Mouse (Mus musculus) kidney, adult 10 weeks (tissue): ENCODE results near the gene Gm11034. TPM values are rescaled to one million over a fixed set of nuclear protein-coding genes. Genes with fewer than 3 reads are reported as not detected.

Experiments
- polyA plus RNA-seq: library from polyadenylated mRNA; stranded (reverse); fragments of 350-450 nt; fragmentation: Illumina TruSeq; extraction: RNeasy Lipid Tissue Mini Kit (QIAGEN cat#74804); gene quantifications from one replicate; pipeline ENCODE4 v1.2.3, GENCODE M21; 2014; ENCODE audit warnings: low read depth, low replicate concordance

Gene Gm11034
- not detected for polyA plus RNA-seq

DNA sequence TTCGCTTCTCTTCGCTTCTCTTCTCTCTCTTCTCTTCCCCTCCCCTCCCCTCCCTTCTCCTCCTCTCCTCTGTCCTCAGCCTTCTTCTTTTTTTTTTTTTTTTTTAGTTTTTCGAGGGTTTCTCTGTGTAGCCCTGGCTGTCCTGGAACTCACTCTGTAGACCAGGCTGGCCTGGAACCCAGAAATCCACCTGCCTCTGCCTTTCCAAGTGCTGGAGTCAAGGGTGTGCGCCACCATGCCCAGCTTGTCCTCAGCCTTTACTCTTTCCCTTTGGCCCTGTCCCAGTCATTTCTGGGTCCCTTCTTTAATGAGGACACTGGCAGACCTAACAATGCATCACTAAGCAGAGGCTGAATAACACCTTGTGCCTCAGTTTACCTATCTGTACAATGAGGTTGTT, at the start of gene Gm11034:
Gene Gm11034 (minus strand): TSS at position 101 of the 400 bp plus-strand sequence.

GRCm38 (mm10) chr8:72239499-72240402, 26.3 kb upstream of the Gm11034 start, which contains the start of gene Ap1m1:
TSS of gene Ap1m1 (plus strand) at chr8:72240018.

DNA sequence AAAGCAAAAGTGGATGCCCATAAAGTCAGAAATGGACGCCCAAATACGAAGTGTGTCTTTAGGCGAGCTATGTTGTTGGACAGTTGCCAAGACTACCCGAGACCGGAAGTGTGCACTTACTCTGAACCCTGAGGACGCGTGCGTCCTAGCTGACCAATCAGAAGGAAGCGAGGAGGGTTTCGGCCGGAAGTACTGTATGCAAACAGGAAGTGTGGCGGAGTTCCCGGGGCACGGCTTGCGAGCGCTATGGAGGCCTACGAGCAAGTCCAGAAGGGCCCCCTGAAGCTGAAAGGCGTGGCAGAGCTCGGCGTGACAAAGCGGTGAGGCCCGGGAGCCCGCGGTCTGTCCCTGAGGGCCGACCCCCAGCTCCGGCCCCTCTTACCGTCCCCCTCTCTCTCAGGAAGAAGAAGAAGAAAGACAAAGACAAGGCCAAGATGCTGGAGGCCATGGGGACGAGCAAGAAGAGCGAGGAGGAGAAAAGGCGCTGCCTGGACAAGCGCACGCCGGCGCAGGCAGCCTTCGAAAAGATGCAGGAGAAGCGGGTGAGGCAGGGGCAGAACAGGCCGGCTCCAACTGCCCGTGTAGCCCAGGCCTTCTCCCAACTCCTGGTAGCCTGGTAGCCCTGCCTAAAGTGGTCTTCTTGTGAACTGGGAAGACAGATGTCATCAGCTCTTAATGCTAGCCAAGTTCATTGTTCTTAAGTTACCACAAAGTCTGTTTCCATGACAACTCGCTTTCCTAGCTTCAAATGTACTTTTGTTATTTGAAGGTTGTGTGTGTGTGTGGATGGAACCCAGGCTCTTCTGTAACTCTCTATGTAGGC, 6.3 kb upstream of the Gm11034 start, which contains the start of gene Fam32a:
Gene Fam32a (plus strand): TSS at position 190 of the 823 bp plus-strand sequence.

GRCm38 (mm10) chr8:72212751-72213150, 685 bp downstream of the Gm11034 start, which contains the start of gene Cib3:
TSS of gene Cib3 (minus strand) at chr8:72212837.

DNA sequence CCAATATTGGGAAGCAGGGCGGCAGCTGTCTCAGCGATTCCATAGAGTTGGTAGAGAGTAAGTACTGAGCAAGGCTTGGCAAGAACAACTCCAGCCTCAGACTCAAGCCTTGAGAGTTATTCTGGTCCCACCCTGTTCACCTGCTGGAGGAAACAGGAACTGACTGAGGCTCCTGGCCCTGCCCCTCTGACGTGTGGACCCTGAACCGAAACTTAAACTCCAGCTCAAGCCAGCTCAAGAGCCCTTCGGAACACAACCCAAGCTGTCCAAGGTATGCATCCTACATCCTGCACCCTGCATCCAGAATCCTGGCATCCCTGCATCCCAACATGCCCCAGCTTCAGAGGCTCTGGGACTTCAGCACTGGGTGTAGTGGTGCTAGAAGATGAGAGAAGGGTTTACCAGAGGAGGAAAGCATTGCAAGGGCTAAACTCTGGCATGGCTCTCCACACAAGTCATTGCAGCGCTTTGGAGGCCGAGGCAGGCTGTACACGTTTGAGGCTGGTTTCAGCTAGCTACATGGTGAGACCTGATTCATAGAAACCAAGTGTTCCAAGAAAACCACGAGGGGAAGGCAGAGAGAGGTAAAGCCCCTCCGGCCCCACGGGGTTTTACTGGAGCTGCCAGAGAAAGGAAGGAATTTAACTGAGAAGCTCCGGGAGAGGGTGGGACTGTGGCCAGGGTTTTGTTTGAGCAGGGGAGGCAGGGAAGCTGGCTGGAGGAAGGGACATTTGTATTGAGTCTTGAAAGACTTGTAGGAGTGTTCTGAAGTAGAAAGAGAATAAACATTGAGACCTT, 23.8 kb downstream of the Gm11034 start, which contains the start of gene Hsh2d:
Gene Hsh2d (plus strand): TSS at position 222 of the 798 bp plus-strand sequence.

Other genes starting within 250 kb of the Gm11034 start
- not detected for gene Cyp4f18, start 204.0 kb downstream of the Gm11034 start, polyA plus RNA-seq
- not detected for gene Olfr372, start 172.4 kb downstream of the Gm11034 start, polyA plus RNA-seq
- not detected for gene Olfr373, start 130.5 kb downstream of the Gm11034 start, polyA plus RNA-seq
- gene Olfr374, start 106.6 kb downstream of the Gm11034 start, polyA plus RNA-seq: not detected
- 294 TPM for gene Tpm4, start 78.7 kb downstream of the Gm11034 start, polyA plus RNA-seq
- 51.6 TPM for gene Rab8a, start 52.4 kb downstream of the Gm11034 start, polyA plus RNA-seq
- not detected for gene Hsh2d, start 24.0 kb downstream of the Gm11034 start, polyA plus RNA-seq
- not detected for gene Cib3, start 799 bp downstream of the Gm11034 start, polyA plus RNA-seq
- gene Fam32a, start 6.1 kb upstream of the Gm11034 start, polyA plus RNA-seq: 66.1 TPM
- 7.8 TPM for gene Ap1m1, start 26.4 kb upstream of the Gm11034 start, polyA plus RNA-seq
- 1.4 TPM for gene Gm10282, start 91.6 kb upstream of the Gm11034 start, polyA plus RNA-seq
- gene Klf2, start 105.4 kb upstream of the Gm11034 start, polyA plus RNA-seq: 8.0 TPM
- 20.1 TPM for gene Eps15l1, start 207.8 kb upstream of the Gm11034 start, polyA plus RNA-seq
- 2.4 TPM for gene Calr3, start 230.2 kb upstream of the Gm11034 start, polyA plus RNA-seq
- gene 1700030K09Rik, start 230.2 kb upstream of the Gm11034 start, polyA plus RNA-seq: 0.89 TPM